Mouse (Mus musculus): ENCODE data around the gene Nipa1.

- no peak for TF ChIP-seq FLI1 (IDR thresholded peaks at IDR 0.05; ENCODE audit: low read length)
- TF ChIP-seq GATA1 (IDR thresholded peaks at IDR 0.05; ENCODE audit: borderline replicate concordance, low read length): no peak
Measured at GRCm38 (mm10) chr7:55938341-55938740, 81.4 kb downstream of the Nipa1 start.
